Mouse (Mus musculus): ENCODE data around the gene Far2.

- TF ChIP-seq CTCF (IDR thresholded peaks at IDR 0.05; ENCODE audit: low read depth) (no peak), EP300 (IDR thresholded peaks at IDR 0.05; ENCODE audit: low read depth) (no peak)
Observed at GRCm38 (mm10) chr6:148083864-148084263, 36.8 kb downstream of the Far2 start.
